Mouse (Mus musculus) C3H10T1/2 (cell line): ENCODE results near the gene Hmx1. TPM values are rescaled to one million over a fixed set of nuclear protein-coding genes. Genes with fewer than 3 reads are reported as not detected.

Source experiments
- polyA plus RNA-seq, 2 experiments: library from polyadenylated mRNA; unstranded; fragments of >200 nt; fragmentation: generic; extraction: Trizol; gene quantifications; one replicate each; pipeline ENCODE4 v1.2.1; 2012; ENCODE audit warnings: missing spikeins in 2 of 2

The Hmx1 gene
- polyA plus RNA-seq, result not detected

GRCm38 (mm10) chr5:35388491-35389111, at the start of gene Hmx1:
Gene Hmx1, plus strand, starts transcription at chr5:35389108.

Other genes starting within 250 kb of the Hmx1 start
- gene Adra2c, start 110.8 kb upstream of the Hmx1 start, polyA plus RNA-seq, result not detected
- under 1 TPM; 0.09 to 0.52 TPM for gene Cpz, start 136.6 kb downstream of the Hmx1 start, polyA plus RNA-seq
- 1 to 10 TPM; 3.3 to 5.2 TPM for gene Trmt44, start 186.0 kb downstream of the Hmx1 start, polyA plus RNA-seq
- 10 to 100 TPM in 1 of 2 experiments, 1 to 10 TPM in 1; 2.3 to 16.5 TPM for gene Acox3, start 193.9 kb downstream of the Hmx1 start, polyA plus RNA-seq